Mouse (Mus musculus) intestine, embryonic 15.5 days (tissue): Measurements from ENCODE around the gene Irf2. TPM values are rescaled to one million over a fixed set of nuclear protein-coding genes. Genes with fewer than 3 reads are reported as not detected.

Experiments
- ATAC-seq: fragments of 200-750 bp; cut with Nextera tagmentation; 2 replicates; pipeline ENCODE4 v1.8.0; 2017; ENCODE audit warnings: moderate TSS enrichment, moderate library complexity
- H3K27ac ChIP-seq: fragments of 300-500 bp; sonication (generic); 2 replicates; pipeline ENCODE4 v1.5.1; 2015; ENCODE audit warnings: mild to moderate bottlenecking, inconsistent platforms
- H3K27me3 ChIP-seq: fragments of 300-500 bp; sonication (generic); replicated peaks from 2 replicates; pipeline ENCODE4 v1.6.1; 2015; ENCODE audit warnings: inconsistent platforms
- H3K36me3 ChIP-seq: fragments of 300-500 bp; sonication (generic); 2 replicates; pipeline ENCODE4 v1.6.1; 2015; ENCODE audit warnings: inconsistent platforms
- H3K4me1 ChIP-seq: fragments of 300-500 bp; sonication (generic); replicated peaks from 2 replicates; pipeline ENCODE4 v1.6.1; 2015; ENCODE audit warnings: inconsistent platforms
- H3K4me2 ChIP-seq: fragments of 300-500 bp; sonication (generic); replicated peaks from 2 replicates; pipeline ENCODE4 v1.6.1; 2015; ENCODE audit warnings: mild to moderate bottlenecking, inconsistent platforms
- H3K4me3 ChIP-seq: fragments of 300-500 bp; sonication (generic); replicated peaks from 2 replicates; pipeline ENCODE4 v1.5.1; 2015; ENCODE audit warnings: inconsistent platforms
- H3K9ac ChIP-seq: fragments of 300-500 bp; sonication (generic); 2 replicates; pipeline ENCODE4 v1.6.1; 2015; ENCODE audit warnings: inconsistent platforms
- H3K9me3 ChIP-seq: fragments of 300-500 bp; sonication (generic); 2 replicates; pipeline ENCODE4 v1.6.1; 2016; ENCODE audit warnings: inconsistent platforms
- WGBS: fragments of 180-500 bp; shearing (Covaris S2); methylation state at CpG from one replicate; pipeline ENCODE4 v1.1.7; 2015; 5-methylcytosine and 5-hydroxymethylcytosine counted together
- polyA plus RNA-seq: library from polyadenylated mRNA; unstranded; fragments of >200 nt; fragmentation: Nextera tagmentation; extraction: Ambion mirVana; gene quantifications from 2 replicates; pipeline ENCODE4 v1.2.1, GENCODE M21; 2015

Gene Irf2
- polyA plus RNA-seq, 1 experiment from 2014 or later = 34.7 TPM

DNA sequence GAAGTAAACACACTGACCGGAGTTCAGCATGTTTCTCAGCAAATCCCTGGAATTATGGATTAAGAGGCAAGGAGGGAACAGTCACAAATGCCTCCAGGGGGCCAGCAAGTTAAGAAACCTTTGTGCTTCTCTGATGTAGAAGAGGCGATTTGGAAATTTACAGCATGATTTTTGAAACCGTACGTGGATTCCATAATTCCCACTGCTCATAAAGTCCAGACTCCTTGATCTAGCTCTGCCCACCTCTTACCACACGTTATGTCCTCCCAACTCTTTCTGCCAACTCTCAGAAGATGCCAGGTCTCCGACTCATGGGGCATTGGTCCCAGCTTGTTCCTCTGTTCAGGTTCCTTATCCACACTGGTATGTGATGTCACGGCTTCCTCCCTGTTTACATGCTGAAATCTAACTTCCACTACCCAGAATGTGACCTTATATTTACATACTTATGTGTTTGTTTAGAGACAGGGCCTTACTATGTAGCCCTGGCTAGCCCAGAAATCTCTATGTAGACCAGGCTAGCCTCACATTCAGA, 7.1 kb upstream of the Irf2 start:
- ATAC-seq = no peak
- H3K36me3 ChIP-seq = no peaks in the 10 kb centered on the region
- H3K27ac ChIP-seq = no peak overlapping the region
- no peaks in the 10 kb centered on the region for H3K4me1 ChIP-seq
- no peak overlapping the region for H3K9ac ChIP-seq
- no peaks in the 10 kb centered on the region for H3K9me3 ChIP-seq
- H3K4me2 ChIP-seq = no peak overlapping the region
- H3K27me3 ChIP-seq = no peaks in the 10 kb centered on the region
- WGBS = 80% methylated on average over 7 of the region's 7 CpGs
- H3K4me3 ChIP-seq = no peak overlapping the region

DNA sequence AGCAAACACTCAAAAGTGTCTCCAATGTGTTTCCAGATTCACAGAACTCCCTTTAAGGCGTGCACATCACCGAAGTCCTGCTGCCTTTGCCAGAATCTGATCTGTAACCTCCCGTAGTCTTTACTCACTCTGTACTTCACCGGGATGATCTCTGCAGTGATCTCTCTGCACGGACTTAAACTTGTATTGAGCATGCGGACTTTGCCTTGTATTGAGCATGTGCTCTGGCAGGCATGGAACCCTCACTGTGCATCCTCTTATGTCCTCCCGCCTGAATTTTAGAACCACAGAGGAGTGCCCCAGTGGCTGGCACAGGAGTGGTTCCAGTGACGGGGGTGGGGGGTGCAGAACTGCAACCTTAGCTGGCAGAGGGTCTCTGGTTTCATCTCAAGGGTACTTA, 5.9 kb upstream of the Irf2 start:
- Histone ChIP-seq H3K27ac (no peak overlapping the region), H3K9ac (no peak overlapping the region), H3K36me3 (no peaks in the 10 kb centered on the region), H3K4me2 (no peak overlapping the region), H3K4me1 (peaks cover 7% of the 10 kb centered on the region), H3K4me3 (no peak overlapping the region), H3K27me3 (no peaks in the 10 kb centered on the region), H3K9me3 (no peaks in the 10 kb centered on the region)
- WGBS = 82% methylated on average over 8 of the region's 8 CpGs
- ATAC-seq = no peak

DNA sequence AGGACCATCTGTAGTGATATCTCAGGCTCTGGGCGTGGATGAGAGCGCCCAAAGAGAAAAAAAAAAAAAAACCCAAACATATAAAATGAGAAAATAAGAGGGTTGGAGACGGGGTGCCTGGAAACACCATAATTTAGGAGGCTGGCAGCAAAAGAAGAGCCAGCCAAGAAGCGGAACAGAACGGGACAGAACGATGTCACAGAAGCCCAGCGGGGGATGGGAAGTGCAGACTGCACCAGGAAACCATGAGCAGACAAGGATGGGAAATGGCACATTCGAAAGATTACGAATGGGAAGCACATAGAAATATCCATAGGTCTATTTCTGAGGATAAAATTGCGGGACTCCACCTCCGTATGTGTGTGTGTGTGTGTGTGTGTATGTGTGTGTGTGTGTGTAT, 4.0 kb upstream of the Irf2 start:
- Histone ChIP-seq H3K27ac (no peak overlapping the region), H3K9me3 (no peaks in the 10 kb centered on the region), H3K36me3 (no peaks in the 10 kb centered on the region), H3K9ac (no peak overlapping the region), H3K27me3 (no peaks in the 10 kb centered on the region), H3K4me1 (peaks cover 7% of the 10 kb centered on the region), H3K4me2 (no peak overlapping the region), H3K4me3 (no peak overlapping the region)
- no peak for ATAC-seq
- 80% methylated on average over 11 of the region's 11 CpGs for WGBS

DNA sequence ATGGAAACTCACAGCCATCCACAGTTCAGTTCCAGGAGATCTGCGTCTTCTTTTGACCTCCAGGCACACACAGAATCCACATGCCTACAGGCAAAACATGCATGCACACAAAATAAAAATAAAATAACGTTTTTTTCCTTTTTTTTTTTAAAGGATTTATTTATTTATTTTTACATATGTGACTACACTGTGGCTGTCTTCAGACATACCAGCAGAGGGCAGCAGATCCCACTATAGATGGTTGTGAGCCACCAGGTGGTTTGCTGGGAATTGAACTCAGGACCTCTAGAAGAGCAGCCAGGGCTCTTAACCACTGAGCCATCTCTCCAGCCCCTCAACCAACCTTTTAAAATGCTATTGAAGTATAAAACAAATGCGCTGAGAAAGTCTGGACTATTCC, 3.3 kb upstream of the Irf2 start:
- Histone ChIP-seq H3K27ac (no peak overlapping the region), H3K36me3 (no peaks in the 10 kb centered on the region), H3K27me3 (no peaks in the 10 kb centered on the region), H3K4me2 (no peak overlapping the region), H3K9me3 (no peaks in the 10 kb centered on the region), H3K4me3 (no peak overlapping the region), H3K9ac (no peak overlapping the region), H3K4me1 (peaks cover 7% of the 10 kb centered on the region)
- no peak for ATAC-seq
- 78% methylated on average over 3 of the region's 3 CpGs for WGBS

DNA sequence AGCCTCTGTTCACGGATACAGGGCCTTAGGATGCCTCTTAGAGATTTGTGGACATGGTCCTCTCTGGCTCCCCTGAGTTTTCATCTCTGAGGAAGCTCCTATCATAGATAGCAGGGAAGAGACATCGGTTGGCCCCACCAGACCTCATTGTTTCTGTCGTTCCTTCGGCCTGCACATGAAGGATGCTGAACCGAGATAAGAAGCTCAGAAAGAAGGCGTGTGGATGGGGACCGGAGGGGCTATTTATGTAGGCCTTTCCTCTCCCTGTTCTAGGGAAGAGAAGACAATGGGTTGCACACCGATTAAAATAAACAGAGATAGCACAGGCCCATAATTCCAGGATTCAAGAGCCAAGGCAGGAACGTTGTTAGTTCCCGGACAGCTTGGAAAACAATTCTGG, 2.1 kb upstream of the Irf2 start:
- no peaks in the 10 kb centered on the region for H3K36me3 ChIP-seq
- H3K27me3 ChIP-seq = no peaks in the 10 kb centered on the region
- H3K4me2 ChIP-seq = no peak overlapping the region
- no peak overlapping the region; the same call in 1 of the 2 replicates for H3K9ac ChIP-seq
- no peak overlapping the region for H3K27ac ChIP-seq
- no peaks in the 10 kb centered on the region for H3K9me3 ChIP-seq
- WGBS = 77% methylated on average over 10 of the region's 10 CpGs
- peaks cover 16% of the 10 kb centered on the region for H3K4me1 ChIP-seq
- no peak for ATAC-seq
- H3K4me3 ChIP-seq = no peak overlapping the region

DNA sequence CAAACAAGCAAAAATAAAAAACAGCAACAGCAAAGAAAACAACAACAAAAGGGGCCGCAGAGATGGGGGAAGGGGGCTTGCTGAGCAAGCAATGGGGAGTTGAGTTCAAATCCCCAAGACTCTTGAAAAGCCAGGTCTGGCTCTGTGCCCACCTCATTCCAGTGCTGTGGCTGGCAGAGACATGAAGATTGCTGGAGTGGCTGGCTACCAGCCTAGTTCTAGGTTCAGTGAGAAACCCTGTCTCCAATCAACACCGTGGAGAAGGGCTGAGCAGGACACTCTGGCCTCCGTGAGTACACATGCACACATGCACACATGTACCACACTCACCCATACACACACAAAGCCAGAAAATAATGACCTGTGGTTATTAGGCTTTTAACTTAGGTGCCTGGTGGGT, 1.6 kb upstream of the Irf2 start:
- Histone ChIP-seq H3K4me1 (peaks cover 20% of the 10 kb centered on the region), H3K9ac (no peak overlapping the region), H3K4me2 (peak overlapping the region; percentile 70), H3K36me3 (no peaks in the 10 kb centered on the region), H3K4me3 (no peak overlapping the region), H3K9me3 (no peaks in the 10 kb centered on the region), H3K27me3 (no peaks in the 10 kb centered on the region), H3K27ac (no peak overlapping the region)
- no peak for ATAC-seq
- 78% methylated on average over 3 of the region's 3 CpGs for WGBS

DNA sequence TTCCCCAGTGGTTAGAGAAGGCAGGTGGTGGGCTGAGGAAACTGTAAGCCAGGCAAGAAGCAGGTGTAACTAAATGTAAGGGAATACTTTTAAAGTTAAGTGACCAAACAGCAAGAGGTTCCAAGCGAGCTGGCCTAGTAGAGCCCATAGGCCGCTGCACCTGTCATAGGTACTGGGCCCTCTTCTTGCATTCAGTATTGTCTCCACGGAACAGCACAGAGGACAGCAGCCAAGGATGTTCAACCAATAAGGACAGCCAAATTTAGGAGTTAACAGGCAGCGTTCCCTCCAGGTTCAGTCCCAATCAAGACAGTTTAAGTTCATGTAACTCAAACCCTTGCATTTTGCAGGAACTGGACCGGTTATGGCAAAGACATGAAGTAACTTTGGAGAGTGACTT, 931 bp upstream of the Irf2 start:
- Histone ChIP-seq H3K9ac (peak overlapping the region; percentile 74; the same call in 1 of the 2 replicates), H3K4me1 (peaks cover 22% of the 10 kb centered on the region), H3K27ac (no peak overlapping the region), H3K36me3 (no peaks in the 10 kb centered on the region), H3K4me3 (peak overlapping the region; percentile 96), H3K9me3 (no peaks in the 10 kb centered on the region), H3K4me2 (peak overlapping the region; percentile 70), H3K27me3 (no peaks in the 10 kb centered on the region)
- WGBS = 40% methylated on average over 5 of the region's 5 CpGs
- no peak for ATAC-seq

DNA sequence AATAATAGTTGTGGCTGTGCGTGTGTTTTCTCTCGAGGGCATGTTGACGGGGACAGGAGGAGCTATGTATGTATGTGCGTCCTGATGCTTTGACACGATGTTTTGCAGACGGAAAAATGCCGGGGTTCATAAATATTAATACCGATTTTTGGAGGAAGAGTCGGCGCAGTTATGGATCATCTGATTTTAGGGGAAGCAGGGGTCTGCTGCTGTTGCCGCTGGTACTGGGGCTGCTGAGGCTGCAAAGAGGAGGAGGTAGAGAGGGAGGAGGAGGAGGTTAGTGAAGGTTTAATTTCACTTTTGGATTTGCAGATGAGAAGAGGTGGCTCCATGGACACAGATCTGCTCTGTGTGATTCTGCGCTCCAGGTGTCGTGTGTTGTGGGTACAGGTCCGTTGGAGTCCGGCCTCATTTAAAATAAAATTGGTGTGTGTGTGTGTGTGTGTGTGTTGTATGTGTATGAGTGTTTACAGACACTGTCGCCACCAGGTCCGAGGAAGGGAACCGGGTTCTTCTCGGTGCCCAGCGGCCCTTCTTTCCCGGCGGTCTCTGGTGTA, 502 bp downstream of the Irf2 start:
- Histone ChIP-seq H3K9me3 (no peaks in the 10 kb centered on the region), H3K27me3 (no peaks in the 10 kb centered on the region), H3K36me3 (no peaks in the 10 kb centered on the region), H3K27ac (peak overlapping the region; percentile 95), H3K4me2 (peak overlapping the region; percentile 75), H3K9ac (peak overlapping the region; percentile 97), H3K4me3 (peak overlapping the region; percentile 96), H3K4me1 (peaks cover 22% of the 10 kb centered on the region)
- ATAC-seq = peak; percentile 5
- under 1% methylated on average over 22 of the region's 22 CpGs for WGBS

DNA sequence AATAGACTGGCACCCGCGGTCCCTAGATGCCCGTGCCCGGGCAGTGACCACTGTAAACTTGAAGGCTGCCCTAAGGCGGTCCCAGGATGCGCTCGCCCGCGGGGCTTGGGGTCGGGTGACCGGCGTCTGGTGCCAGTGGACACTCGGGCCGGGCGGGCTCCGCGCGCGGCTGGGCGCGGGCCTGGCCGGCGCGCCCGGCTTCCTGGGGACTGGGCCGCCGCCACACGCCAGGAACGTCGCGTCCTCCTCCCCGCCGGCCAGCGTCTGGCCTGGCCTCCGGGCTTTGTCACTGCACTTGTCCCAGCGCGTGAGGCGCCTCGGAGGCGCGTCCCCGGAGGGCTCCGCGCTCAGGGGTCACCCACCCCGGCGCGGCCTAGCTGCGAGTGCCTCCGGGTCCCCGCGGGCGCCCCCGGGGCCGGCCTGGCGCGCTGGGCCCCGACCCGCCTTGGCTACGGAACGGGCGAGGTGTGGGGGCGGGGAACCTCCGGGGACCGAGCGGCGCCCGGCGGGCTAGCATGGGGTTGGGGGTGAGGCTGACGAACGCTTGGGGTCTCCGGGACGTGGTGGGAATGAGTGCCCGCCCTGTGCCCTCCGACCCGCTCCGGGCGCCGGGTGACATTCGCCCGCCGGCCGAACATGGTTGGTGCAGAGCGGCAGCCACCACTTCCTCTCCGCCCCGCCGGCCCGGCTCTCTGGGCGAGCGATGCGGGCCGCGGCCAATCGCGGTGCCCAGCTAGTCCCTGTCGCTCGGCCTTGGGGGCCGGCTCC, 1.2 kb downstream of the Irf2 start:
- peak overlapping the region; percentile 96 for H3K4me3 ChIP-seq
- ATAC-seq = peak; percentile 67
- no peaks in the 10 kb centered on the region for H3K27me3 ChIP-seq
- peaks cover 22% of the 10 kb centered on the region for H3K4me1 ChIP-seq
- H3K4me2 ChIP-seq = peak overlapping the region; percentile 75
- H3K9me3 ChIP-seq = no peaks in the 10 kb centered on the region
- under 1% methylated on average over 89 of the region's 97 CpGs for WGBS
- no peaks in the 10 kb centered on the region for H3K36me3 ChIP-seq
- peak overlapping the region; percentile 95 for H3K27ac ChIP-seq
- H3K9ac ChIP-seq = peak overlapping the region; percentile 97

DNA sequence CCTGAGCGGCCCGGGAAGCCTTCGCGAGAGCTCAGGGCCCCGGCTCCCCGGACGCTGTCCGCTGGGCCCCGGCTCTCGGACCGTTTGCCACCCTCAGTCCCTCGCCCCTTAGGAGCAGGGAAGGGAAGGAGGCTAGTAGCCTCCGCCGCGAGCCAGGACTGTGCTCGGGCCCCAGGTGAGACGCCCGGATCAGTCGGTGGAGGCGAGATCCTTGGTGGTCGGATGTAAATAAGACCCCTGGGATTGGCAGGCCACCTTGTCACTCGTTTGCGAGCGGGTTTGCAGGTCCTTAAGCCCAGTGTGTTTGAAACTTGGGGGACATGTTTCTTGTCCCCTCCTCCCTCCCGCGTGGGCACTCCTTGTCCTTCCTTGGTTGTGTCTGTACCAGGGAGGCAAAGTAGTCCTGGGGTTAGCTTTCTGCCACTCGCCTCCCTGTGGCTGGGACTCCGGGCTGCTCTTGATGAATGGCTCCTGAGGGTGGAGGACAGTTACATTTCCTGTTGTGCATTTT, 1.8 kb downstream of the Irf2 start:
- under 1% methylated on average over 28 of the region's 28 CpGs for WGBS
- H3K4me3 ChIP-seq = peak overlapping the region; percentile 96
- peak; percentile 14; the same call in 1 of the 2 replicates for ATAC-seq

DNA sequence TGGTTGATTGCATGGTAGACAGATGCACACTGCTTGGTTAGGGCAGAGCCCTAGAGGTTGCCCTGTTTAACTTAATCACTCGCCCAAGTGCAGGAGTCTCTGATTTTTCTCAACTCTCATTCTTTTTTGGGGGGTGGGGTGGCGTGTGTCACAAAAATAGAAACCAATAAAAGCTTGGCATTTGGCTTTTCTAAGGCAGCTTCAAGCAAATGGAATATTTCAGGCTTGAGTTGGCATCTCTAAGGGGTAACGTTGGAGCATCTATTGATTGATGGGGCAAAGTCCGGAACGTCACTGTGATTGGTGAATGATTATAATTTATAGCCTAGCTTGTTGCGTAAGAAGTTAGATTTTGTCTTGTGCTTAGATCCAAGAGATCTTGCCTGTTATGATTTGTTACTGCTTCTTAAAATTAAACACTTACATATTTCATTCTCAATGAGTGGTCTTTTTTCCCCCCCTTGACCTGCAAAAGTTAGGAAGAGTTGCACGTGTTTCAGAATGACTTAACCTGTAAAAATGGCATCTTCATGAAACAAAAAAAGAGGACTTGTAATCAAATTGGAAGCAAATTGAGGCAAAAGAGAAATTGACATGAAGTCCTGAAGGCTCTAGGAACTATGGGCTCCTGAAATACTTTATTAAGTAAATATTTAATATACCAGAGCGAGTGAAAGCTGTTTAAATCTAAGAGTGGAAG, 2.6 kb downstream of the Irf2 start:
- peak overlapping the region; percentile 95 for H3K27ac ChIP-seq
- 23% methylated on average over 8 of the region's 8 CpGs for WGBS
- ATAC-seq = no peak

More for the DNA sequence above, 1.8 kb downstream of the Irf2 start:
- H3K36me3 ChIP-seq = no peaks in the 10 kb centered on the region
- no peaks in the 10 kb centered on the region for H3K27me3 ChIP-seq
- H3K9me3 ChIP-seq = no peaks in the 10 kb centered on the region
- H3K9ac ChIP-seq = peak overlapping the region; percentile 97
- peaks cover 22% of the 10 kb centered on the region for H3K4me1 ChIP-seq
- H3K4me2 ChIP-seq = peak overlapping the region; percentile 75
- H3K27ac ChIP-seq = peak overlapping the region; percentile 95

DNA sequence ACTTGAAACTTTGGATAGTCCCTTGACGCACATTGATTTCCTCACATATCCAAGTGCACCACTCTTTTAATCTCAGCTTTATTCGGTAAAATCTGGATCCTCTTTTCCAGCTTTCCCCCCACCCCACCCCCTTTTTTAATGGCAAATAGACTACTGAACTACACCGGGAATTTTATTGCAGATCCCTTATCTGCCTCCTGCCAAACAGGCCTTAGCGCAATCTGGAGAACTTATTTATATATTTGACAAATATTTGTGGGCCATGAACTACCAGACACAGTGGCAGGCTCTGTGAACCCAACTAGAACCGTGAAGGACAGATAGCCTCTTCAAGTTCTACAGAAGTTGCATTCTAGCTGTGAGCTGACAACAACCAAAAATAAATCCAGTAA, 3.2 kb downstream of the Irf2 start:
- ATAC-seq = no peak
- WGBS = 17% methylated on average over 5 of the region's 5 CpGs
- H3K4me3 ChIP-seq = no peak overlapping the region
- peak overlapping the region; percentile 75 for H3K4me2 ChIP-seq
- no peaks in the 10 kb centered on the region for H3K36me3 ChIP-seq
- H3K9me3 ChIP-seq = no peaks in the 10 kb centered on the region
- no peak overlapping the region for H3K9ac ChIP-seq
- peaks cover 22% of the 10 kb centered on the region for H3K4me1 ChIP-seq
- no peak overlapping the region for H3K27ac ChIP-seq
- H3K27me3 ChIP-seq = no peaks in the 10 kb centered on the region

More for the DNA sequence above, 2.6 kb downstream of the Irf2 start:
- H3K4me1 ChIP-seq = peaks cover 22% of the 10 kb centered on the region
- 0 out of 2 replicates have a peak overlapping the region, but pooled peaks have one; percentile 97 for H3K9ac ChIP-seq
- H3K9me3 ChIP-seq = no peaks in the 10 kb centered on the region
- no peaks in the 10 kb centered on the region for H3K27me3 ChIP-seq
- peak overlapping the region; percentile 75 for H3K4me2 ChIP-seq
- no peaks in the 10 kb centered on the region for H3K36me3 ChIP-seq
- H3K4me3 ChIP-seq = peak overlapping the region; percentile 96
